Mouse (Mus musculus): ENCODE results near the gene Pdxk.

- TF ChIP-seq POLR2A (IDR thresholded peaks at IDR 0.05; ENCODE audit: extremely low read depth, insufficient read depth, low read length) (no peak), CTCF (IDR thresholded peaks at IDR 0.05; ENCODE audit: extremely low read depth, insufficient read depth, low read length) (no peak)
These were observed 35.6 kb downstream of the Pdxk start for GRCm38 (mm10) chr10:78429180-78429579.
